Mouse (Mus musculus) mouse embryonic stem cell (cell line): Measurements from ENCODE around the gene Fam114a1.

Experiments
- in situ Hi-C, 2 experiments: fragments of 300-500 bp; cut with MboI; formaldehyde crosslinking; loops; 1 replicate in 1 of 2; 3 replicates in 1 of 2; pipeline ENCODE4 v1.14.3; 2019 to 2020; ENCODE audit warnings: low sequenced_read_pairs in 2 of 2, low pct_unique_long_range_greater_than_20kb in 1 of 2, mixed read lengths in 1 of 2; ENCODE audit not compliant: unreplicated experiment in 1 of 2

The Fam114a1 gene

DNA sequence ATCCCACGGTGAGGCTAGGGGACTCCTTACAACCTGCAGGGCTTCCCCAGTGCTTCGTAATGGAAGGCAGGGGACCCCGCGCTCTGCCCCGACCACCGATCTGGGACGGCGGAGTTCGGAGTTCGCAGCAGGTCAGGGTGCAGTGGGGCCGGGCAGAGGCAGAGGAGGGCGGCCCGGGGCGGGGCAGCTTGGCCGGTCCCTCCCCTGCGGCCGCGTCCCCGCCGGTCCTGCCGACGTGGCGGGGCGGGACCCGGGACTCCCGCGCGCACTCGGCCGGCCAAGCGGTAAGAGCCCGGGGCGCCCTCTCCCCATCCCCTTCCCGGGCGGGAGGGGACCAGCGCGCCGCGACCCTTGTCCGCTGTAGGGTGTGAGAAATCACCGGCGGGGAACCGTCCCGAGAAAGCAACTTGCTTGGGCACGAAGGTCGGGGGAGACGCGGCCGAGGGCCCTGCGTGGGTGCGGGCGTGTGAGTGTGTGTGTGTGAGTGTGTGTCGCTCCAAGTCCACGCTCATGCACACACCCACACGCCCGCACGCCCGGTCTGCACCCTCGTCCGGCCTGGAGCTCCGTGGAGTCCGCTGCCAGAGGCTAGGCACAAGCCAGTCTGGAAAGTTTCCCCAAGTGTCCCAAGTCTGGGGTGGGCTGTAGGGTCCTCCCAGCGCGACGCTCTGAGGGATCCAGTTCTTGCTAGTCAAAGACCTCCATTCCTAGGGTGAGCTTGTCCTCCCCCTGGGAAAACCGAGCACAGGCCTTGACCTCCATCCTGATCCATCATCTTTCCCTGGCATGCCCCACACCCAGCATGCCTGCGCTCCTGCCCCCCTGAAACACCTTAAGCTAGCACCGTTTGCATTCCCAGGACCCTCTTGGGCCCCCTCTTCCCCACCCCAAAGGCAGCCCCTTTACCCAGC is at the start of gene Fam114a1:
Fam114a1 (plus strand) TSS at position 211 of the 911 bp plus-strand sequence.
- in situ Hi-C loops, result no loop called here

- in situ Hi-C loops, result no loop called here
Measured at GRCm38 (mm10) chr5:64922891-64923381, 46.9 kb upstream of the Fam114a1 start.

GRCm38 (mm10) chr5:64932215-64932614 is 37.7 kb upstream of the Fam114a1 start:
- in situ Hi-C loops, result no loop called here

DNA sequence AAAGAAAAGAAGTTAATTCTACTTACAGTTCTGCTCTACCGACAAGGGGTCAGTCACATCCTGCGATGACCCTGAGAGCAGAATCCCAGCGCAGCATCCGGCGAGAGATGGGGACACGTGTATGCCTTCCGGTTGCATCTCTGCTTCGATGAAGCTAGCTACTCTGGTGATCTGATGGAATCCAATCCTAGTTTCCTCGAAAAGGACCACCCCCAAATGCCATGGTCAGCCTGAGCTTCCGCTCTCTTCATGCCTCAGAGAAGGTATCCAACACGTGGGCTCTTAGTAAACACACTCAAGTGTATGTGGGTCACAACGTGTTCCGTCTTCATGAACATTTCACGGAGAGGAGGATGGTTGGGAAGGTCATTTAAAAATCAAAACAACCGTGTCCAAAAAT is 37.1 kb upstream of the Fam114a1 start:
- in situ Hi-C loops, result no loop called here

DNA sequence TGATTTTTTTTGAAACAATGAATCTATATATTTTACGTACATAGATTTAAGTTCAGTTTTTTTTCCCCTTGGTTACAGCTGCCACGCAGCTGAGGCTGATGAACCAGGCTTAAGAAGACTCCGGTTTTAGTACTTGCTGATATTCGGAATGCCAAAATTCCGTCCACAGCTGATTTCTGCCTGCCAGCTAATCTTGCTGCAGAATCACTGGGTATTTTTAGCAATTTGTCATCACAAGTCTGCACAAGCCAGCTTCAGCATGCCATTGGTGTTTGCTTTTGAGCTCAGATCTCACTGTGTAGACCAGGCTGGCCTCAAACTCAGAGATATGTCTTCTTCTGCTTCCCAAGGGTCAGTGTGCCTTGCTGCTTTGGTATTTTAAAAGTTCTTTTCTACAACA is 18.4 kb upstream of the Fam114a1 start:
- in situ Hi-C loops, result no loop called here

- in situ Hi-C loops, result no loop called here
Measured at GRCm38 (mm10) chr5:64954931-64955330, 14.9 kb upstream of the Fam114a1 start.

- in situ Hi-C loops, result no loop called here
Measured at GRCm38 (mm10) chr5:64958991-64959842, 10.7 kb upstream of the Fam114a1 start.

DNA sequence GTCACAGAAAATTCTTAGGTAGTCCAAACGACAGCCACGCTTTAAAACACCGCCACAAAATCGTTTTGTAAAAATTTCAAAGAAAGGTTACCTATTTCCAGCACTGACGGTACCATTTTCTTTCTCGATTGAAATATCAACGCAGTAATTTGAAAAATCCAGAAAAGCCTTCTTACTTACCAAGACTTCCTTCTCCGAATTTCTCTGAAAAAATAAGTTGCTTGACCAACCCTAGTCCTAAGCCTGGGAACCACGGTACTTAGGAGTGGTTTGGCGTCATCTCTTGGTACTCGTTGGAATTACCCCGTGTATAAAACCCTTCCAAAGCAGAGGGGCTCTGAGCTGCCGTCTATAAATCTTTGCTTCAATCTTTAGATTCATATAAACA is 10.0 kb upstream of the Fam114a1 start, which contains the start of gene Tlr6:
Tlr6 (minus strand) TSS at position 255 of the 388 bp plus-strand sequence.
- in situ Hi-C loops, result no loop called here

DNA sequence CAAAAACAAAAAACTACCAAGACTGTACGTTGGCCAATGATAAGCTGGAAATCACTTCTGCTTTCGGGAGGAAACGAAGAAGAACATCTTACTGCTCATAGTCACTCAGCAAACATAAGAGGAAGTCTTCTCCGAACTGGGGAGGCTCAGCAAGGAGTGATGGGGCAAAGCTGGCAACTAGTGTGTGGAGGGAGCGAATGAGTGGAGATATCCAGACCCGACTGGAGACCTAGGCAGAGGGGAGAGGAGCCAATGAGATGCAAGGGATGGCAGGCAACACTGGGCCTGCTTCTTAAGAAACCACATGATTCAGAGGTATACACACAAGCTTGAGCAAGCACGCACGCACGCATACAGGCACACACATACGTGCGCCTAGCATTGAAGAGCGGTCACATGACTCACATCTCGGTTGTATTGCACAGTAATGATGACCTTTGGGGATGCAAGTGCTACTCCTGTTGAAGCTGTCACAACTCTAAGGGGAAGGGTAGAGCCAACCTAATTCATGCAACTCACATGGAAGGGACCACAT is 8.9 kb upstream of the Fam114a1 start:
- in situ Hi-C loops, result no loop called here

DNA sequence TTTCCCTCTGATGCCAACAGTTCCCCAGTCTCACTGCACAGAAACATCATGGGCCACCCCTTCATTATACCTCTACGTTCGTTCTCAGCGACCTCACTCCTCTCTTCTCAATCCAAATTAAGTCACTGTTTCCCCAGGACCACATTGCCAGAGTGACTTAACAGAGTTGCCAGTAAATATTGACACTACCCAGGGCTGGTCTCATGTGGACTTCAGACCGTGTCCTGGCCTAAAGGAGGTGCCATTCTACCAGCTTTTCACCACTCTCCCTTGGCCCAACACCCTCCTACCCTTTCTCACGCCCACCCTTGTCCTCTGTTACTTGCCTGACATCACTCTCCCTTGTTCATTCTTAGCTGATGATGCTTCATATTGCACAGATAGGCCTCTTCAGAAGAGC is 6.6 kb upstream of the Fam114a1 start:
- in situ Hi-C loops, result no loop called here

GRCm38 (mm10) chr5:64963735-64964134 is 6.1 kb upstream of the Fam114a1 start:
- in situ Hi-C loops, result no loop called here

- in situ Hi-C loops, result no loop called here
Measured at GRCm38 (mm10) chr5:64968961-64969860, 660 bp upstream of the Fam114a1 start.

DNA sequence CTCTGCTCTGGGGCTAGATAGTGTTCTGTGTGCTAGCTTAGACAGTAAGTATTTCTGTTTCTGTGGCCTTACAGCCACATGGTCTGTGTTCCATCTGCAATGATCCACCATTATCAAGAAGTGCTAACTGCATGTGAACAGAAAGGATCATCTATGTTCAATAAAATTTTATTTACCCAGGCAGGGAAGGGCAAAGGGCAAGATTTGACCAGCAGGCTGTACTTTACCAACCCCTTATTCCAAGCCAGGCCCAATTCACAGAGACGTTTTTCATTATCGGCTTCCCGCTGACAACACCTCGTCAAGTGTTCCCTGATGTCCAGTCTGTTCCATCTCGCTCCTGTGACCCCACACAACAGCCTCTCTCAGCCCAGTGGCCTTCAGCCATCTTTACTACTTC is 5.2 kb downstream of the Fam114a1 start:
- in situ Hi-C loops, result no loop called here

DNA sequence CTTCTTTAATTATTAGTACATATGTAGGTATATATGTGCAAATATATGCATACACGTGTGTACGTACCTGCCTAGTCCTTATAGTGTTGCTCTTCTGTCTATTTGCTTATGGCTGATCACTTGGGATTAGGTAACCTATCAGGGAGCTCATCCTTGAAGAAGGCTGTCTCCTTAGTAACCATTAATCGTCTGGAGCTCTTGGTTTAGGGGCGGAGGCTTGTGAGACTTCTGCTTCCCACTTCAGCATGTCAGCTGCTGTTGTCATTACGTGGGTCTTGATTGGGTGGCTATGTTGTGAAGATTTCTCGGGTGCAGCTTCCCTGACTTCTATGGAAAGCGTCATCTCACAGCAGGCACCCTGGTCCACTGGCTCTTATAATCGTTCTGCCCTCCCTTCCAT is 7.3 kb downstream of the Fam114a1 start:
- in situ Hi-C loops, result no loop called here

GRCm38 (mm10) chr5:64985971-64986370 is 16.1 kb downstream of the Fam114a1 start:
- in situ Hi-C loops, result no loop called here

GRCm38 (mm10) chr5:64989940-64990339 is 20.1 kb downstream of the Fam114a1 start:
- in situ Hi-C loops, result no loop called here

DNA sequence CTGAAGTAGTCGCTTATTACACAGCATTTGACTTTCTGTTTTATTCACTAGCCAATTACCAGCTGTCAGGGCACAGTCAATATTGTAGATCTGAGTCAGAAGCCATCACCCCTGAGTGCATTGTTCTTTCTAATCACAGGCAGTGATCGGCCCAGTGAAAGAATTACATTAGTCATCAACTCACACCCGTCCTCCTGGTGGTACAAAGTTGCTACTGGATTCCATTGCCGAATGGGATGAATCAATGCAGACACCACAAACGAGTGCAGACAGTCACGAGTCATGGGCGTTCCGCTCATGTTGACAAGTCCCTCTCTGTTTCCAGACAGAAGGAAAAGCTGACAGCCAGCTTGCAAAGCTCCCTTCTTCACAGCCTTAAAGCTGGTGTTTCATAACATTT is 22.7 kb downstream of the Fam114a1 start:
- in situ Hi-C loops, result no loop called here

DNA sequence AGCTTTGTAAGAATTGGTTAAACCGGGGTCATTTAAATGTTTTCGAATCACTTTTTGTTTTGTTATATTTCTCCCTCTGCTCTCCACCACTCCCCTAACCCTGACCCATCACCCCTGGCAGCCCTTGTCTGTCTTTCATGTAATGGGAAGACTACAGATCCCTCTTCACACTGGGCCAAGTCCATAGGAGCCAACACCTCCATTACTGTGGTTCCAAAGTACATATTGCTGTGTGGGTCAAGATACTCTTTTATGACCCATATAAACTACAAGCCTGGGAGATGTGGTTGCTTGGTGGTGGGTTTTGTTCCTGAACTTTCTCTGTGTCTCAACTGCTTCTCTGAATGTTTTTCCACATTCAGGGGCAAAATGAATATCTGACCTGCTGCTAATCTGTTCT is 25.5 kb downstream of the Fam114a1 start:
- in situ Hi-C loops, result no loop called here
